Mouse (Mus musculus) heart, embryonic 10.5 days (tissue): Measurements from ENCODE around the gene Rgs21. TPM values are rescaled to one million over a fixed set of nuclear protein-coding genes. Genes with fewer than 3 reads are reported as not detected.

Source experiments
- DNase-seq: peaks from one replicate; pipeline ENCODE4 v3.0.0-alpha.2; 2017; ENCODE audit warnings: low spot score
- H3K27ac ChIP-seq: fragments of 300-500 bp; sonication (generic); 2 replicates; pipeline ENCODE4 v1.5.1; 2016; ENCODE audit warnings: mild to moderate bottlenecking
- H3K27me3 ChIP-seq: fragments of 300-500 bp; sonication (generic); 2 replicates; pipeline ENCODE4 v1.6.1; 2016; ENCODE audit warnings: mild to moderate bottlenecking; ENCODE audit not compliant: poor library complexity, insufficient read depth, severe bottlenecking
- H3K36me3 ChIP-seq: fragments of 300-500 bp; sonication (generic); 2 replicates; pipeline ENCODE4 v1.6.1; 2016; ENCODE audit warnings: mild to moderate bottlenecking, moderate library complexity
- H3K4me1 ChIP-seq: fragments of 300-500 bp; sonication (generic); 2 replicates; pipeline ENCODE4 v1.6.1; 2016; ENCODE audit warnings: mild to moderate bottlenecking
- H3K4me3 ChIP-seq: fragments of 300-500 bp; sonication (generic); 2 replicates; pipeline ENCODE4 v1.5.1; 2016; ENCODE audit warnings: mild to moderate bottlenecking, moderate library complexity
- H3K9me3 ChIP-seq: fragments of 300-500 bp; sonication (generic); 2 replicates; pipeline ENCODE4 v1.6.1; 2016; ENCODE audit warnings: mild to moderate bottlenecking, moderate library complexity
- WGBS: fragments of 180-500 bp; shearing (Covaris S2); methylation state at CpG from one replicate; pipeline ENCODE4 v1.1.7; 2016; 5-methylcytosine and 5-hydroxymethylcytosine counted together
- polyA plus RNA-seq: library from polyadenylated mRNA; unstranded; fragments of >200 nt; fragmentation: Nextera tagmentation; extraction: Ambion mirVana; gene quantifications from 2 replicates; pipeline ENCODE4 v1.2.1, GENCODE M21; 2016

Gene Rgs21
- polyA plus RNA-seq, result not detected in 2 replicates

DNA sequence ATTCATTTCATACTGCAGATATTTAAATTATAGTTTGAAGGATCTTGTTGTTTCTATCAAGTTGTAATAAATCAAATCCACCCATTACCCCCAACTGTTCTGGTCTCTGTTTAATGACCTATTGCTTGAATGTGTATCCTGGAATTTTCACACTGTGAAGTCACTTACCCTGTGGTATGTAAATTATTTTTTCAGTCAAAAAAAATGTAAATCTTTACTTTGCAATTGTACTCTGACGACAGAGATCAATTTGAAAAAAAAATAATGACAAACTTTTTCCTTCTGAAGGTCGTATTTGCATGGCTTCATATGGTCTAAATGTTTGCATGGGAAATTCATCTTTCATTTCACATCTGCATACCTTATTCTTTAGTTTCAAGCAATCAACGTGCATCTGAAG is at the start of gene Rgs21:
Gene Rgs21 (minus strand): TSS at position 101 of the 400 bp plus-strand sequence.
- no peaks in the 10 kb centered on the region for H3K36me3 ChIP-seq
- no peak for DNase-seq
- H3K9me3 ChIP-seq, result no peaks in the 10 kb centered on the region
- no peak within 1 kb of the TSS for H3K4me3 ChIP-seq
- WGBS, result 62% methylated on average over 3 of the region's 3 CpGs
- no peak within 1 kb of the TSS for H3K27ac ChIP-seq
- no peaks in the 10 kb centered on the region for H3K4me1 ChIP-seq
- H3K27me3 ChIP-seq, result no peaks in the 10 kb centered on the region

DNA sequence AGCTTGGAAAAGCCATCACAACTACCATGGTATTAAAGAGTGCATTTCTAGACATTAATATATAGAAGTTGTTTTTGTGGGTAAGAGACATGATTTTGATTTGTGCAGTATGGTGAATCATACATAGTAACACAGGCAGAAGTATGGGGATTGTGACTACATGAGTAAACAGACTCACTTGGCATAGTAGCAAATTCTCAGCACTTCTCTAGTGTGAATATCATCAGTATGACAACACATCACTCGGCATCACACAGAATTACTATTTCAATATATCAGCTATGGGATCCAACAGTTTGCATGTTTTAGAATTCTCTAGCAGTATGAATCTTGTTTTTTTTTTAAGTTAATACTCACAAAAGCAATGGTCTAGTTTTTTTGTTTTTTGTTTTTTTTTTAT is 36.6 kb upstream of the Rgs21 start:
- no peaks in the 10 kb centered on the region for H3K9me3 ChIP-seq
- DNase-seq, result no peak
- no peaks in the 10 kb centered on the region for H3K27me3 ChIP-seq
- no peaks in the 10 kb centered on the region for H3K4me1 ChIP-seq
- no peaks in the 10 kb centered on the region for H3K36me3 ChIP-seq
- no peak overlapping the region for H3K27ac ChIP-seq
- 89% methylated on average over 1 of the region's 1 CpGs for WGBS
- H3K4me3 ChIP-seq, result no peak overlapping the region

DNA sequence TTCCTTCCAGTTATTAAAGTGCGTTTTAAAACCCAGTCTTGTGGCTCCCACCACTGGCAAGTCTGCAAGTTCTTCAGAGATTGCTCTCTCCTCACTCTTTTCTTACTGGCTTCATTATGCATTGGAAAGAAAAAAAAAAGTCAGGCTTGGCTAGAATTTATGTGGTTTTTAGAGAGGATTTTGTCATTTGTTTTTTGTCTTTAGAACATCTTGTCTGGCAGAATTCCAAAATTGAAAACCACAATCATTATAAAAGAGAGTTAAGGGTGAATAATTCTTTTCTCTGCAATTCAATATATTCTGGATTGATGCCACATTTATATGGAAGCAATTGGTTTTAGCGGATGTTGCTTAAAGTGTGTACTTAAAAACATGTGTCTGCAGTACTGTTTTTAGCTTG is 35.5 kb upstream of the Rgs21 start:
- H3K27me3 ChIP-seq, result no peaks in the 10 kb centered on the region
- H3K27ac ChIP-seq, result no peak overlapping the region
- H3K36me3 ChIP-seq, result no peaks in the 10 kb centered on the region
- no peak overlapping the region for H3K4me3 ChIP-seq
- WGBS, result 86% methylated on average over 2 of the region's 2 CpGs
- H3K9me3 ChIP-seq, result no peaks in the 10 kb centered on the region
- H3K4me1 ChIP-seq, result no peaks in the 10 kb centered on the region
- DNase-seq, result no peak

DNA sequence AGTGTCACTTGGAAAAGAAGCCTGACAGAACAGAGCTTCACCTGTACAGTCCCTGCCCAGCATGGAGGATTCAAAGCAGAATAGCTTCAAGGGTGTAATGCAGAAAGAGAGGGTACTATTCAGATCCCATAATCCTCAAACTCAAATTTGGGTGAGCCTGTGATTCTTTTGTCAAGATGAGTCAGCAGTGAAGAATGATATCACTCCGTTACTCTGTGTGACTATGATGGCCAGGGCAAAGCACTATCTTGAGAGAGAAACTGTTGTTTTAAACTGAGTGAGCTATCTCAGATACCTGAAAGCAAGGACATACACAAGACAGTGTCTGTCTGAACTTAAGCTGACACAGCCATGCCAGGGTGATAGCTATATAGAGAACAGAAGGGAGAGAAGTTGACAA is 11.9 kb upstream of the Rgs21 start:
- Histone ChIP-seq H3K4me3 (no peak overlapping the region), H3K9me3 (no peaks in the 10 kb centered on the region), H3K27me3 (no peaks in the 10 kb centered on the region), H3K36me3 (no peaks in the 10 kb centered on the region), H3K27ac (no peak overlapping the region), H3K4me1 (no peaks in the 10 kb centered on the region)
- DNase-seq, result no peak
- 51% methylated on average over 1 of the region's 1 CpGs for WGBS

DNA sequence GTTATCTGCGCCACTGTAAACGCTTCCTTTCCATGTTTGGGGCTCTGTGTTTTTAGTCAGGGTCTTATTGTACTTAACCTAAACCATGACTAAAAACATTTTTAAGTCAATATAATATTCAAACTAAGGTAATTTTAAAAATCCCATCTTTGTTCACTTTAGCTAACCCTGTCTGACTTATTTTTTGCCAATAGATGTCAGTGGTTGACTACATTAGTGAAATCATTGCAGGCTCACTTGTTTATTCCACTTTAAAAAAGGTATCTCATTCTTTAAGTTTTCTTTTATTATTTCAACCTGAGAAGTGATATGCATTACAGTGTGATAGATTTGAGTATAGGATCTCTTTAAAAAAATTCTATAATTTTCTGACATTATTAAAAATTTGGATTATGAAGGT is 5.5 kb upstream of the Rgs21 start:
- Histone ChIP-seq H3K27ac (no peak overlapping the region), H3K36me3 (no peaks in the 10 kb centered on the region), H3K4me3 (no peak overlapping the region), H3K27me3 (no peaks in the 10 kb centered on the region), H3K4me1 (no peaks in the 10 kb centered on the region), H3K9me3 (no peaks in the 10 kb centered on the region)
- WGBS, result 89% methylated on average over 2 of the region's 2 CpGs
- DNase-seq, result no peak

DNA sequence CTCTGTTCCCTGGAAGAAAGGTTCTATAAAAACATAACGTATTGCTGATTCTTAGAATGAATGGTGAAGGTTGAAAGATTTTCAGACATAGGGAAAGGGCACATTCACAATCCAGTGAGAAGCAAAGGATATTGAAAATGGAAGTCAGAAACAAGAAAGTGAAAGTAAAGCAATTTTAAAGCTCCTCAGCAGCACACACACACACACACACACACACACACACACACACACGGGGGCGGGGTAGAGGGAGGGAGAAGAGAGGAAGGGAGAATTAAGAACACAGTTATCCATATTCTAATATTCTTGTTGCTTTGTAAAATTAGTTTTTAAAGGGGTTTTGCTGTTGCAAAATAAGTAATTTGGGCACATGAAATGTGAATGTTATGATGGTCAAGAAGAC is 2.4 kb upstream of the Rgs21 start:
- H3K9me3 ChIP-seq, result no peaks in the 10 kb centered on the region
- DNase-seq, result no peak
- no peaks in the 10 kb centered on the region for H3K4me1 ChIP-seq
- H3K27me3 ChIP-seq, result no peaks in the 10 kb centered on the region
- H3K27ac ChIP-seq, result no peak overlapping the region
- H3K36me3 ChIP-seq, result no peaks in the 10 kb centered on the region
- H3K4me3 ChIP-seq, result no peak overlapping the region
- 66% methylated on average over 3 of the region's 3 CpGs for WGBS

DNA sequence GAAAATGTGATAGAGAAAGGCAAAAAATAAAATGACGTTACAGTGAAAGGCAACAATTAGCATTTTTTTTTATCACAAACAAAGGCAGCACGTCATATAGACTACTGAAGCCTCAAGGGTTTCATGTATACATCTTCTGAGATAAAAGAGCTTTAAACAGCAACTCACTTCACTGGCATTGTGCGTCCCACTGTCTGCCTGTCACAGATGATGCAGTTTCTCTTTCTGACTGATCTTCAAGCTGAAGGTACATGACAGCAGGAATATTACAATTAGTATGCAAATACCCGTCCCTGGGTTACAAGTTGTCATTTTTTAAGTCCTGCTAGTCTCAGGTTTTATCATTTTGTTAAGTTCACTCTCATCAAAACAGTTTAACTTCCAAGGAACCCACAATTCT is 22.3 kb downstream of the Rgs21 start:
- Histone ChIP-seq H3K4me3 (no peak overlapping the region), H3K27ac (no peak overlapping the region), H3K27me3 (no peaks in the 10 kb centered on the region), H3K9me3 (no peaks in the 10 kb centered on the region), H3K4me1 (0 out of 2 replicates have a peak, but pooled peaks cover 6% of the 10 kb centered on the region), H3K36me3 (no peaks in the 10 kb centered on the region)
- no peak for DNase-seq
- 65% methylated on average over 4 of the region's 4 CpGs for WGBS

DNA sequence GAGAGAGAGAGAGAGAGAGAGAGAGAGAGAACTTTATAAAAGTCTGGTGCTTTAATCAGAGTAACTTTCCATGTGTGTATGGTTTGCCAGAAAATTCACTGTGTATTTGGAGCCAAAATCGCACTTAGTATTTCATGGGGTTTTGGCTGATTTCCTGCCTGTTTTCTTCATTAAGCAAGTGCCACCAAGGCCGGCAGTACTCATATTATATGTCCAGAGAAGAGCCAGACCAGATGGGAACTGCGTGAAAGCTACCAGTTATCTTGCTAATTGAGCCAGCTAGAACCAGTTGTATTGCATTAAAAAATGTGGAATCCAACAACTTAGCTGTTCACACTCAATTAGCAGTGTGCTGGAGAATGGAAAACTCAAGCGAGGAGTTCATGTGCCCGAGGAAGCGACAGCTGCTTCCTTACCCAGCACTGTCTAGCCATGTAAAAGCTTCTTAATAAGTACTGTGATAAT is 22.9 kb downstream of the Rgs21 start:
- Histone ChIP-seq H3K36me3 (no peaks in the 10 kb centered on the region), H3K27ac (no peak overlapping the region), H3K4me3 (no peak overlapping the region), H3K4me1 (0 out of 2 replicates have a peak, but pooled peaks cover 6% of the 10 kb centered on the region), H3K9me3 (no peaks in the 10 kb centered on the region), H3K27me3 (no peaks in the 10 kb centered on the region)
- DNase-seq, result no peak
- 79% methylated on average over 6 of the region's 6 CpGs for WGBS

DNA sequence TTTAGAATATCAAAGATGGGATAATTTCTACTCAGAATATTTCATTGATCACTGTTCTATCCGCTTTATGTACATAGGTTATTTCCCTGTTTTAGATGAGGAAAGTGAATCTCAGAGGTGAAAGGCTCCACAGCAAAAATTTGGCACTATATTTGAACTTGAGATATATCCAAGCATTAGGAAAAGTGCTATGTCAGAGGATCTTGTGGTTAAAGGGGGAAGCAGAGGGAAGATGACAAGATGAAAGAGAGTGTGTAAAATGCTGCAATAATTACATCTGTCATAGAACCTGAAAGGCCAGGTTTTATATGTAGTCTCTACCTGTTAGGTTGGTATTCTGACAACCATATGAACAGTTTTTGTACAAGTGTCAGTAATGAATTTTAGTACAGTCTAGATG is 35.7 kb downstream of the Rgs21 start:
- 75% methylated on average over 1 of the region's 1 CpGs for WGBS
- DNase-seq, result no peak
- H3K27ac ChIP-seq, result no peak overlapping the region
- H3K4me3 ChIP-seq, result no peak overlapping the region
- H3K36me3 ChIP-seq, result no peaks in the 10 kb centered on the region
- no peaks in the 10 kb centered on the region for H3K4me1 ChIP-seq
- no peaks in the 10 kb centered on the region for H3K9me3 ChIP-seq
- no peaks in the 10 kb centered on the region for H3K27me3 ChIP-seq

DNA sequence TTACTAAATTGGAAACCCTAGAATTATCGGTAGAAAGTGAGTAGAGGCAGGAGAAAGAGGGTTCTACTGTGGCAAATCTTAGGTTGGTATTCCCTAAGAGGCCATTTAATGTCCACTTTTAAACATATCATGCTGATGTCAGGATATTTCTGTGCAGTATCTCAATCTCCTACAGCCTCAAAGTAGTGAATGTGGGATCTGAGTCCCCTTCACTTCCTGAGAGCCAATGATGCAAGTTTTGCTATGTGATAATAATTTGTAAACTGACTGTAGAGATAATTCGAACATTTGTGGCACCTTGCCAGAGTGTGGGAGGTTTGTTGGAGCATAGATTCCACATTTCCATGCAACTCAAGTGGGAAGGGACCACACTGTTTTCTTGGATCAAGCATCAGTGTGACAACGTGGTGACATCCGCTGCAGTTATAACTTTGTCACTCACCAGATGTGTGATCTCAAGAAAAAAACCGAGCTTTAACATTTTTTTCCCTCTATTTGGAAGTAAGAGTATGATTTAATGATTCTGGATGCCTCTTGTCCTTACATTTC is 49.5 kb downstream of the Rgs21 start:
- Histone ChIP-seq H3K4me3 (no peak overlapping the region), H3K9me3 (no peaks in the 10 kb centered on the region), H3K4me1 (no peaks in the 10 kb centered on the region), H3K36me3 (no peaks in the 10 kb centered on the region), H3K27ac (no peak overlapping the region), H3K27me3 (no peaks in the 10 kb centered on the region)
- DNase-seq, result no peak
- 73% methylated on average over 5 of the region's 5 CpGs for WGBS

DNA sequence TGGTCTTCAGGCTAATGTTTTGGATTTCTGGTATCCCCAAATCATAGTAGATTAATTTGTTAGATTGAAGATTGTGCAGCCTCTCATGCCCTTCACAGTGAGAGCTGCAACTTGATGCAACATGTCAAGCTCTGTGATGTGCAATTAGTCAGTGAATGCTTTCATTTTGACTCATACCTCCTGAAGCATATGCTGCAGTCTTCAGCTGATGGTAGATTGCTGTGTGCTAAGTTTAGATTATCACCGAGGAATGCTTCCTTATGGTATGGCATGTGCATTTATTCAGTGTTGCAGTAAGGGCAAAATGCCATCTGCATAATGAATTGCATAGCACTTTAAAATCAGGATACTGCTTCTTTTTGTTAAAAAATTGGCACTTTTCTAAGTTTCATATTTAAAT is 65.2 kb downstream of the Rgs21 start:
- Histone ChIP-seq H3K27ac (no peak overlapping the region), H3K4me1 (no peaks in the 10 kb centered on the region), H3K4me3 (no peak overlapping the region), H3K27me3 (no peaks in the 10 kb centered on the region), H3K36me3 (no peaks in the 10 kb centered on the region), H3K9me3 (no peaks in the 10 kb centered on the region)
- DNase-seq, result no peak
- 67% methylated on average over 1 of the region's 1 CpGs for WGBS

DNA sequence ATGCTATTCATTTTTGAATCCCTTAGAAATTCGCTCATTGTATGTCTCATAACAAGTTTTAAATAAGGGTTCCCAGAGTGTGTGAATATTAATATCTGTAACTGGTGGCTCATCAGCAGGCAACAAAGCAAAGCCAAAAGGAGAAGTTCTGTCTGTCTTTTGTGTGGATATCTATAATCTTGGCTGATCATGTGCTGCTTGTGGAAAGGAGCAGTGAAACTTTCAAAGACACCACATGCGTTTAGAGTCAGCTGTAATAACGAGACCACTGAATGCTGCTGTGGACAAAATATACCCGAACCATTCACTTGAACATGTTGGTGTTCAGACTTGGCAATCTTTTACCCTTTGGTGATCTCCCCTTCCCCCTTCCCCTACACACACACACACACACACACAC is 67.0 kb downstream of the Rgs21 start:
- H3K27me3 ChIP-seq, result no peaks in the 10 kb centered on the region
- H3K27ac ChIP-seq, result no peak overlapping the region
- no peaks in the 10 kb centered on the region for H3K9me3 ChIP-seq
- H3K4me1 ChIP-seq, result no peaks in the 10 kb centered on the region
- H3K4me3 ChIP-seq, result no peak overlapping the region
- WGBS, result 83% methylated on average over 4 of the region's 4 CpGs
- H3K36me3 ChIP-seq, result no peaks in the 10 kb centered on the region
- no peak for DNase-seq

DNA sequence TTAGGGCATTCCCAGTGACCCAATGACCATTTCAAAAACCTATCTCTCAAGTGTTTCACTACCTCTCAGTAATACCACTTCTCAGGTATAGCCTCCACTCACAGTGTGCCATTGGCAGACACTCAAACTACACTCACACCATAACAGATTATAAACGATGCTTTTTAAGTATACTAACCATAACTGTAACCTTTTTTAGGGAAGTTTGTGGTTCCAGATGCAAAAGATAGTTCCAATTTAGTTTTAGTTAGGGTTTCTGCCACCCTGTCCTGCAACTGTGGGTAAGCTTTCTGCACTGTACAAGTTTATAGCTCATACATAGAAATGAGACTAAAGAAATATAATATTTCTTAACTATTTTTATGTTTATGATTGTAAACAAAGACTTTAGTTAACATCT is 67.7 kb downstream of the Rgs21 start:
- Histone ChIP-seq H3K4me3 (no peak overlapping the region), H3K36me3 (no peaks in the 10 kb centered on the region), H3K27ac (no peak overlapping the region), H3K27me3 (no peaks in the 10 kb centered on the region), H3K4me1 (no peaks in the 10 kb centered on the region), H3K9me3 (no peaks in the 10 kb centered on the region)
- DNase-seq, result no peak
- 70% methylated on average over 1 of the region's 1 CpGs for WGBS

DNA sequence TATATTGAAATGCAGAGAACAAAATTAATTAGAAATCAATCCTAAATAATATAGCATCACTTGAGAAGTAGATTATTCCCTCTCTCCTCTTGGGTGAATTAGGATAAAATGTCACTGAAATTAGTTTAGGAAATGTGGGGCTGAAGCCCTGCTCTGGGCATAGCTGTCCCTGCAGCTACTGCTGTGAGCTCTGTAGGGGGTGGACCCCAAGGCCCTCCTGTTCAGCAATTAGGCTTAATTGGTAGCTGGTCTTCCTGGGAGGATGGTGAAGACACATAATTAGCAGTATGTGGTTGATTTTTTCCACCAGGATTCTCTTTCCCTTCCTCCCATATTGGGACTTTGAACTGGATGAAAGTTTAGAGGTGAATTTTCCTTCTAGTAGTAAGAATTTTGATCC is 68.7 kb downstream of the Rgs21 start:
- no peaks in the 10 kb centered on the region for H3K36me3 ChIP-seq
- DNase-seq, result no peak
- no peak overlapping the region for H3K27ac ChIP-seq
- H3K27me3 ChIP-seq, result no peaks in the 10 kb centered on the region
- no peaks in the 10 kb centered on the region for H3K9me3 ChIP-seq
- H3K4me1 ChIP-seq, result no peaks in the 10 kb centered on the region
- no peak overlapping the region for H3K4me3 ChIP-seq
